Mouse (Mus musculus): Measurements from ENCODE around the gene Sema6c. TPM values are rescaled to one million over a fixed set of nuclear protein-coding genes. Genes with fewer than 3 reads are reported as not detected.

Sema6c gene
- polyA plus RNA-seq, 1 experiment from 2014 or later = 31.5 TPM

Small RNA genes lying within 50 kb of the gene (microRNA-seq; reads per million reads assigned to microRNA genes)
- not detected for gene Mir8099-1

Other genes starting within 250 kb of the Sema6c start
- gene Selenbp1, start 227.4 kb upstream of the Sema6c start, polyA plus RNA-seq (2015; fragmentation: Nextera tagmentation; extraction: Ambion mirVana) = 10.1 and 14.1 TPM in 2 replicates
- 5.4 and 5.5 TPM in 2 replicates for gene Rfx5, start 206.4 kb upstream of the Sema6c start, polyA plus RNA-seq (2015; fragmentation: Nextera tagmentation; extraction: Ambion mirVana)
- 23.2 and 24.7 TPM in 2 replicates for gene Pi4kb, start 185.7 kb upstream of the Sema6c start, polyA plus RNA-seq (2015; fragmentation: Nextera tagmentation; extraction: Ambion mirVana)
- gene Zfp687, start 145.0 kb upstream of the Sema6c start, polyA plus RNA-seq (2015; fragmentation: Nextera tagmentation; extraction: Ambion mirVana) = 21.6 and 22.8 TPM in 2 replicates
- 269 and 277 TPM in 2 replicates for gene Psmd4, start 117.8 kb upstream of the Sema6c start, polyA plus RNA-seq (2015; fragmentation: Nextera tagmentation; extraction: Ambion mirVana)
- gene Pip5k1a, start 53.5 kb upstream of the Sema6c start, polyA plus RNA-seq (2015; fragmentation: Nextera tagmentation; extraction: Ambion mirVana) = 15.4 and 16.7 TPM in 2 replicates
- 219 and 221 TPM in 2 replicates for gene Vps72, start 49.4 kb upstream of the Sema6c start, polyA plus RNA-seq (2015; fragmentation: Nextera tagmentation; extraction: Ambion mirVana)
- 0.99 and 1.5 TPM in 2 replicates for gene Tmod4, start 36.0 kb upstream of the Sema6c start, polyA plus RNA-seq (2015; fragmentation: Nextera tagmentation; extraction: Ambion mirVana)
- 95.9 and 97.1 TPM in 2 replicates for gene Scnm1, start 26.4 kb upstream of the Sema6c start, polyA plus RNA-seq (2015; fragmentation: Nextera tagmentation; extraction: Ambion mirVana)
- gene Lysmd1, start 26.4 kb upstream of the Sema6c start, polyA plus RNA-seq (2015; fragmentation: Nextera tagmentation; extraction: Ambion mirVana) = 36.8 and 38.4 TPM in 2 replicates
- gene Tnfaip8l2, start 18.1 kb upstream of the Sema6c start, polyA plus RNA-seq (2015; fragmentation: Nextera tagmentation; extraction: Ambion mirVana) = 2.8 and 3.1 TPM in 2 replicates
- 4.5 and 4.6 TPM in 2 replicates for gene Gabpb2, start 57.5 kb downstream of the Sema6c start, polyA plus RNA-seq (2015; fragmentation: Nextera tagmentation; extraction: Ambion mirVana)
- 65.5 and 68.9 TPM in 2 replicates for gene Cdc42se1, start 68.3 kb downstream of the Sema6c start, polyA plus RNA-seq (2015; fragmentation: Nextera tagmentation; extraction: Ambion mirVana)
- gene Mllt11, start 71.7 kb downstream of the Sema6c start, polyA plus RNA-seq (2015; fragmentation: Nextera tagmentation; extraction: Ambion mirVana) = 307 and 311 TPM in 2 replicates
- 0.19 and 0.26 TPM in 2 replicates for gene Gm128, start 81.1 kb downstream of the Sema6c start, polyA plus RNA-seq (2015; fragmentation: Nextera tagmentation; extraction: Ambion mirVana)
- gene Bnipl, start 90.7 kb downstream of the Sema6c start, polyA plus RNA-seq (2015; fragmentation: Nextera tagmentation; extraction: Ambion mirVana) = 0.13 and 0.25 TPM in 2 replicates
- gene Mindy1, start 120.9 kb downstream of the Sema6c start, polyA plus RNA-seq (2015; fragmentation: Nextera tagmentation; extraction: Ambion mirVana) = 42.2 and 43.0 TPM in 2 replicates
- gene Prune1, start 121.6 kb downstream of the Sema6c start, polyA plus RNA-seq (2015; fragmentation: Nextera tagmentation; extraction: Ambion mirVana) = 50.3 and 51.8 TPM in 2 replicates
- gene Anxa9, start 146.7 kb downstream of the Sema6c start, polyA plus RNA-seq (2015; fragmentation: Nextera tagmentation; extraction: Ambion mirVana) = 0.31 and 0.38 TPM in 2 replicates
- 91.8 and 93.7 TPM in 2 replicates for gene Cers2, start 154.3 kb downstream of the Sema6c start, polyA plus RNA-seq (2015; fragmentation: Nextera tagmentation; extraction: Ambion mirVana)
- 45.6 and 46.2 TPM in 2 replicates for gene Setdb1, start 196.7 kb downstream of the Sema6c start, polyA plus RNA-seq (2015; fragmentation: Nextera tagmentation; extraction: Ambion mirVana)
- not detected in 2 replicates for gene 4930558C23Rik, start 242.4 kb downstream of the Sema6c start, polyA plus RNA-seq (2015; fragmentation: Nextera tagmentation; extraction: Ambion mirVana)